Mouse (Mus musculus) forebrain, embryonic 16.5 days (tissue): ENCODE measurements at regions not wholly inside any gene's neighbourhood (a gene's known extent, or its start where the extent isn't known, plus 50 kb on each side); places are given as distances from the start of the nearest gene placed in this dataset.

ENCODE experiments used
- ATAC-seq: fragments of 200-750 bp; cut with Nextera tagmentation; 2 replicates; pipeline ENCODE4 v1.8.0; 2017; ENCODE audit warnings: mild to moderate bottlenecking, moderate library complexity
- H3K27ac ChIP-seq: fragments of 300-500 bp; sonication (generic); 2 replicates; pipeline ENCODE4 v1.5.1; 2014; ENCODE audit warnings: low read length, control low read depth
- H3K27me3 ChIP-seq: fragments of 300-500 bp; sonication (generic); replicated peaks from 2 replicates; pipeline ENCODE4 v1.6.1; 2014; ENCODE audit warnings: low read length; ENCODE audit not compliant: control insufficient read depth, insufficient read depth
- H3K36me3 ChIP-seq: fragments of 300-500 bp; sonication (generic); 2 replicates; pipeline ENCODE4 v1.6.1; 2014; ENCODE audit not compliant: control insufficient read depth, insufficient read depth
- H3K4me1 ChIP-seq: fragments of 300-500 bp; sonication (generic); replicated peaks from 2 replicates; pipeline ENCODE4 v1.6.1; 2014; ENCODE audit warnings: low read length; ENCODE audit not compliant: control insufficient read depth, insufficient read depth
- H3K4me2 ChIP-seq: fragments of 300-500 bp; sonication (generic); 2 replicates; pipeline ENCODE4 v1.6.1; 2014; ENCODE audit warnings: mild to moderate bottlenecking, low read length, control low read depth
- H3K4me3 ChIP-seq: fragments of 300-500 bp; sonication (generic); replicated peaks from 2 replicates; pipeline ENCODE4 v1.5.1; 2014; ENCODE audit warnings: mild to moderate bottlenecking, low read length, control low read depth
- H3K9ac ChIP-seq: fragments of 300-500 bp; sonication (generic); replicated peaks from 2 replicates; pipeline ENCODE4 v1.6.1; 2014; ENCODE audit warnings: low read depth, low read length, control low read depth
- H3K9me3 ChIP-seq: fragments of 300-500 bp; sonication (generic); 2 replicates; pipeline ENCODE4 v1.6.1; 2016; ENCODE audit warnings: low read length; ENCODE audit not compliant: control insufficient read depth
- WGBS: fragments of 180-500 bp; shearing (Covaris S2); extraction: QIAGEN DNeasy Blood & Tissue Kit; methylation state at CpG from one replicate; pipeline ENCODE4 v1.1.7; 2014; 5-methylcytosine and 5-hydroxymethylcytosine counted together

GRCm38 (mm10) chr4:56627206-56627605, 112.7 kb upstream of the Gm26657 start:
- H3K36me3 ChIP-seq, result no peaks in the 10 kb centered on the region
- ATAC-seq, result no peak
- WGBS, result 52% methylated on average over 7 of the region's 7 CpGs
- no peaks in the 10 kb centered on the region for H3K9me3 ChIP-seq
- H3K27ac ChIP-seq, result no peak overlapping the region
- H3K27me3 ChIP-seq, result no peaks in the 10 kb centered on the region
- H3K4me2 ChIP-seq, result no peak overlapping the region
- H3K4me3 ChIP-seq, result no peak overlapping the region
- H3K9ac ChIP-seq, result no peak overlapping the region
- H3K4me1 ChIP-seq, result peaks cover 10% of the 10 kb centered on the region

- Histone ChIP-seq H3K4me1 (peaks cover under 1% of the 10 kb centered on the region; the same call in 1 of the 2 replicates), H3K27me3 (no peaks in the 10 kb centered on the region), H3K4me2 (no peak overlapping the region), H3K9ac (no peak overlapping the region), H3K27ac (no peak overlapping the region), H3K9me3 (no peaks in the 10 kb centered on the region), H3K36me3 (no peaks in the 10 kb centered on the region), H3K4me3 (no peak overlapping the region)
- WGBS, result 73% methylated on average over 4 of the region's 4 CpGs
- ATAC-seq, result no peak
Observed at GRCm38 (mm10) chr4:56621782-56622181, 118.1 kb upstream of the Gm26657 start.

- H3K27ac ChIP-seq, result no peak overlapping the region
Observed at GRCm38 (mm10) chr4:56621356-56621755, 118.5 kb upstream of the Gm26657 start.

DNA sequence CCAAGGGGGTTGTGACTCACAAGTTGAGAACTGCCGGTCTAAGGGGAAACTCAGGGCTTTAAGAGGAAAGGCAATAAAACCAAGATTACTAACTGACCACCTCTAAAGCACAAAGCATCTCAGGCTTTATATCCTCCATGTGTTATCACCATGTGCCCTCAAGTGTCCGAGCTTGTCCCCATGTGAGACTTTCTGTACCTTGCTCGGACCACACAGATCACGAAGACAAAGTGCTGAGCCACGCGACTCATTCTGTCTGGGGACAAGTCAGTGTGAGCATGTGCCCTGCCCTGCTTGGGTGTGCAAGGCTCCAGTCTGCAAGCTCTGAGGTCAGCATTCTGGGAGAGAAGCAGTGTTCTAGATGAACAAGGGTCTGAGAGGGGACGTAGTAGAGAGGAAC, 119.2 kb upstream of the Gm26657 start:
- H3K4me3 ChIP-seq, result no peak overlapping the region
- H3K4me1 ChIP-seq, result no peaks in the 10 kb centered on the region
- no peaks in the 10 kb centered on the region for H3K9me3 ChIP-seq
- H3K36me3 ChIP-seq, result no peaks in the 10 kb centered on the region
- no peak for ATAC-seq
- 93% methylated on average over 7 of the region's 7 CpGs for WGBS
- H3K27me3 ChIP-seq, result no peaks in the 10 kb centered on the region
- no peak overlapping the region for H3K9ac ChIP-seq
- no peak overlapping the region for H3K27ac ChIP-seq
- no peak overlapping the region for H3K4me2 ChIP-seq

More at GRCm38 (mm10) chr4:56621356-56621755, 118.5 kb upstream of the Gm26657 start:
- no peaks in the 10 kb centered on the region for H3K4me1 ChIP-seq
- H3K4me2 ChIP-seq, result no peak overlapping the region
- WGBS, result 87% methylated on average over 1 of the region's 1 CpGs
- ATAC-seq, result no peak
- H3K27me3 ChIP-seq, result no peaks in the 10 kb centered on the region
- no peaks in the 10 kb centered on the region for H3K9me3 ChIP-seq
- no peaks in the 10 kb centered on the region for H3K36me3 ChIP-seq
- H3K9ac ChIP-seq, result no peak overlapping the region
- no peak overlapping the region for H3K4me3 ChIP-seq

- Histone ChIP-seq H3K4me3 (no peak overlapping the region), H3K27ac (no peak overlapping the region), H3K27me3 (no peaks in the 10 kb centered on the region), H3K36me3 (no peaks in the 10 kb centered on the region), H3K4me1 (no peaks in the 10 kb centered on the region), H3K4me2 (no peak overlapping the region), H3K9me3 (no peaks in the 10 kb centered on the region), H3K9ac (no peak overlapping the region)
- ATAC-seq, result no peak
Observed at GRCm38 (mm10) chr4:56619803-56620202, 120.1 kb upstream of the Gm26657 start.

GRCm38 (mm10) chr4:56619054-56619453, 120.8 kb upstream of the Gm26657 start:
- no peaks in the 10 kb centered on the region for H3K4me1 ChIP-seq
- H3K36me3 ChIP-seq, result no peaks in the 10 kb centered on the region
- no peaks in the 10 kb centered on the region for H3K27me3 ChIP-seq
- no peak overlapping the region for H3K27ac ChIP-seq
- WGBS, result 87% methylated on average over 3 of the region's 3 CpGs
- no peak overlapping the region for H3K4me2 ChIP-seq
- ATAC-seq, result no peak
- H3K4me3 ChIP-seq, result no peak overlapping the region
- no peaks in the 10 kb centered on the region for H3K9me3 ChIP-seq
- no peak overlapping the region for H3K9ac ChIP-seq

GRCm38 (mm10) chr4:56618433-56618832, 121.4 kb upstream of the Gm26657 start:
- H3K9me3 ChIP-seq, result no peaks in the 10 kb centered on the region
- 90% methylated on average over 5 of the region's 5 CpGs for WGBS
- ATAC-seq, result no peak

GRCm38 (mm10) chr4:56617661-56618360, 122.1 kb upstream of the Gm26657 start:
- WGBS, result 79% methylated on average over 10 of the region's 10 CpGs
- Histone ChIP-seq H3K9me3 (no peaks in the 10 kb centered on the region), H3K4me3 (no peak overlapping the region), H3K36me3 (no peaks in the 10 kb centered on the region), H3K27ac (no peak overlapping the region), H3K9ac (no peak overlapping the region), H3K4me2 (no peak overlapping the region), H3K27me3 (no peaks in the 10 kb centered on the region), H3K4me1 (no peaks in the 10 kb centered on the region)
- ATAC-seq, result no peak

More at GRCm38 (mm10) chr4:56618433-56618832, 121.4 kb upstream of the Gm26657 start:
- no peaks in the 10 kb centered on the region for H3K36me3 ChIP-seq
- no peak overlapping the region for H3K4me3 ChIP-seq
- no peak overlapping the region for H3K9ac ChIP-seq
- no peaks in the 10 kb centered on the region for H3K27me3 ChIP-seq
- no peak overlapping the region for H3K27ac ChIP-seq
- no peak overlapping the region for H3K4me2 ChIP-seq
- H3K4me1 ChIP-seq, result no peaks in the 10 kb centered on the region

DNA sequence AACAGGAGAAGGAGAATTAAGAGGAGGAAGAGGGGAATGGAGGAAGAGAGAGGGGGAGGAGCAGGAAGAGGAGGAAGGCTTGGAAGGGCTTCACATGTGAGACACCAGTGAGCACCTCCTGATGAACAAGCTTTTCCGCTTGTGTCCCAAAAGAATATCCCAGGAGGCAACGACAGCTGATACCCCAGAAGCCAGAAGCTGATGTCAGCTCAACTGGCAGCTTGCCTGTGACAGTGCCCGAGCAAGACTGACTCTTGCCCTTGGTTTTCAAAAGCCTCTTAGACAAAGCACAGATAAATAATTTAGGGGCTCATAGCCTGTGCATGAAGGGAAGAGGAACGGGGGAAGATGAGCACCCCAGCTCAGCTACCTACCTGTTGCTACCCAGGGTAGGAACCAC, 127.5 kb upstream of the Gm26657 start:
- Histone ChIP-seq H3K4me1 (no peaks in the 10 kb centered on the region), H3K4me3 (no peak overlapping the region), H3K27me3 (no peaks in the 10 kb centered on the region), H3K27ac (no peak overlapping the region), H3K36me3 (no peaks in the 10 kb centered on the region), H3K9me3 (no peaks in the 10 kb centered on the region), H3K9ac (no peak overlapping the region), H3K4me2 (no peak overlapping the region)
- no peak for ATAC-seq
- 81% methylated on average over 4 of the region's 4 CpGs for WGBS

DNA sequence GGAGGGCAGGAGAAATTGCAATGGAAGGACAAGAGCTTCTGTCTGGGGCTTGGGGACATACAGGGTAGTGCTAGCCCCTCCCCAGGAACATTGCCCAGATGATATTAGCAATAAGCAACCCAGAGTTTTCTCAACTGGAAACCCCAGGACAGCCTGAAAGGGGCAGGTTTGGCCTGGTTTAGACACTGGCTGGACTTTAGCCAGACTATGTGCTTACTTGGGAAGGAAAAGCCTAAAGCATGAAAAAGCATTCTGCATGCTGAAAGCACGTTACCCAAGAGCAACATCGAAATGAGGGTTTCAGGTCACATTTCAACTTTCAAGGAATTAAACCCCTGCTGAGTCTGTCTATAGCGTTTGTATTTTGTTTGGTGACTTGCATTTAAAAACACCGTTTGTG, 128.1 kb upstream of the Gm26657 start:
- no peak overlapping the region for H3K9ac ChIP-seq
- 19% methylated on average over 4 of the region's 4 CpGs for WGBS
- no peak for ATAC-seq

More for the DNA sequence above, 128.1 kb upstream of the Gm26657 start:
- Histone ChIP-seq H3K4me1 (no peaks in the 10 kb centered on the region), H3K27me3 (no peaks in the 10 kb centered on the region), H3K36me3 (no peaks in the 10 kb centered on the region), H3K4me2 (no peak overlapping the region), H3K9me3 (no peaks in the 10 kb centered on the region), H3K4me3 (no peak overlapping the region), H3K27ac (no peak overlapping the region)
